Mouse (Mus musculus): ENCODE results near the gene Zfand2b.

The Zfand2b gene

GRCm38 (mm10) chr1:75168472-75169464, at the start of gene Zfand2b:
Gene Zfand2b, plus strand, starts transcription at chr1:75168646.
- peak; percentile 94 for DNase-seq (ENCODE audit: low read depth, low spot score)

DNA sequence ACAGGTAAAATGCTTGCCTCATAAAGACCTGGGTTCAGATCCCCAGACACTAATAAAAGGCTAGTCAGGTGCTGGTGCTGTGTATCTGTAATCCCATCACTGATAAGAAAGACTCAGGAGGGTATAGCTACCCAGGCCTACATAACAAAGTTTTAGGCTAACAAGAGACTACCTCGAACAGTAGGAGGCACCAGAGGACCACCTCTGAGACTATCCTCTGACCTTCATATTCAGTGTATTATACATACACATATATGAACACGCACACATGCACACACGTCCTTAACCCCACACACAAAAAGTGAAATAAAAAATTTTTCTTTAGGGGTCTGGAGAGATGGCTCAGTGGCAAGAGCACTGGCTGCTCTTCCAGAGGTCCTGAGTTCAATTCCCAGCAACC, 46.2 kb upstream of the Zfand2b start:
- DNase-seq (ENCODE audit: low read depth, low spot score), result no peak

DNA sequence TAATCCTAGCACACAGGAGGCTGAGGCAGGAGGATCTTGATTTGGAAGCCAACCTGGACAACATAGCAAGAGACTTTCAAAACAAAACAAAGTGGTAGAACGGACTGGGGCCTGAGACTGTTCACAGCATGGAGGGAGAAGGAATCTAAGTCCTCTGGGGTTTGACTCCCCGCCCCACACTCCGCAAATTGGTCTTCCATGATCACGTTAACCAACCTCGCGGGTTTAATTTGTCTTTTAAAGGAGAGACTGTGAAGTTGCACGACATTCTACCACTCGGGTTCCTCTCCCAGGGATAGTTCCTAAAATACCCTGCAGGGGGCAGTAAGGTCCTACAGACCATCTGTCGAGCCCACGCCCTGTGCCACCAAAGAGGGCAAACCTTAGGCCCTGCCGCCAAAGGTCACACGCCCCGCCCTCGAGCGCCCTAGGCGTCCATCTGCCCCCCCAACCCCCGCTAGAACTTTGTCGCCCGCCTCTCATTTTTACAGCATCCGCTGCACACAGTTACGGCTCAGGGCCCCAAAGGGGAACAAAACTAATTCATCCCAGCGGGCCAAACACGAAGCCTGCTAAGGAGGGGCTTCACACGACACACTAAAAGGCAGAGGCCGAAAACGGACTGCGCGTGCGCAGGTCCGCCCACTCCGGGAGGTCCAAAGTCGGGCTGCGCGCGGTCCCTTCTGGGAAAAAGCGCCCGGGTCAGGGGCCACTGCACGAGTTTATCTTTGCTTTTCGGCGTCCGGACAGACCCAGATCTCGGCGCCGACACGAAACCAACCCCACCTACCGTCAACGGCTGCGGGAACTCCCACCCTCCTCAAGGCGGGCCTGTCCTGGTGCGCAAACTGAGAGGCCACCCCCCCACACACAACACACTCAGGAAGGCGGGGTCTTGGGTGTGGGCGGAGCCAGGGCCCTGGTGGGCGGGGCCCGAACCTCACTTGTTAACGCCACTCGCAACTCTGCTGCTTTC, 43.8 kb upstream of the Zfand2b start, which contains the start of gene Nhej1:
TSS of gene Nhej1 (minus strand) at position 855 of the 976 bp plus-strand sequence.
- peak; percentile 97 for DNase-seq (ENCODE audit: low read depth, low spot score)

- no peak for DNase-seq (ENCODE audit: low read depth, low spot score)
Observed at GRCm38 (mm10) chr1:75125418-75125817, 43.0 kb upstream of the Zfand2b start.

GRCm38 (mm10) chr1:75128641-75129040, 39.8 kb upstream of the Zfand2b start:
- no peak for DNase-seq (ENCODE audit: low read depth, low spot score)

DNA sequence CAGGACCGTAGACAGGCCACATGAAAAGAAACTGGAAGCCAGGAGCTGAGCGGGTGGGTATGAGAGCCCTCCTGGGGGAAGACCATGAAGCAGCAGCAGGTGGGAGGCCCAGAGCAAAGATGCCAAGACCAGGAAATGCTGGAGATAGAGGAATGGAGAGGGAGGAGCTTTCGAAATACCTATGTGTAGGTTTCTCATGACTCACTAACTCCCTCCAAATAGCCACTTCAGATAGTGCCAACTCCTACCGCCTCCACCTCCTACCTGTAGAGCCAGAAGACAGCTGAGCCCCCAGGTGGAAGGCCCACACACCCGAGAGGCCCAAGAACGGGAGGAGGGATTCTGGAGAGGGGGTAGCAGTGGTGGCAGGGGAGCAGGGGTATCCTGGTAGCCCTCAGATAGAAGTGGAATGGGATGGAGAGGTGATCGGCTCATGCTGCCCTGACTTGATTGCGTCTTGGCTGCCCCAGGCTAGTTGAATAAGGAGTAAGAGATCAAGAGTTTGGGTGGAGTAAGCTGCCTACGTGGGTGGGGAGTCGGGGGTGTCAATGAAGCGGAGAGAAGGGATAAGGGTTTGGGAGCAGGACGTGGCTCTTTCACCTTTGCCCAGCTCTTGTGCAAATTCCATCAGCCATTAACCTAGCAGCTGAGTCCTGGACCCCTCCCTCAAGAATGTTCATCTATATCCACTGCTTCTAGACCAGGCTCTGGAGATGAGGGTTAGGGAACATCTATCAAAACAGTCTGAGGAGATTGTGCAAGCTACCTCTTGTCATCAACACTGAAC, 34.8 kb upstream of the Zfand2b start, which contains the start of gene Slc23a3:
TSS of gene Slc23a3 (minus strand) at position 470 of the 787 bp plus-strand sequence.
- DNase-seq (ENCODE audit: low read depth, low spot score), result no peak

GRCm38 (mm10) chr1:75136293-75136692, 32.2 kb upstream of the Zfand2b start:
- DNase-seq (ENCODE audit: low read depth, low spot score), result no peak

GRCm38 (mm10) chr1:75136730-75137129, 31.7 kb upstream of the Zfand2b start:
- no peak for DNase-seq (ENCODE audit: low read depth, low spot score)

DNA sequence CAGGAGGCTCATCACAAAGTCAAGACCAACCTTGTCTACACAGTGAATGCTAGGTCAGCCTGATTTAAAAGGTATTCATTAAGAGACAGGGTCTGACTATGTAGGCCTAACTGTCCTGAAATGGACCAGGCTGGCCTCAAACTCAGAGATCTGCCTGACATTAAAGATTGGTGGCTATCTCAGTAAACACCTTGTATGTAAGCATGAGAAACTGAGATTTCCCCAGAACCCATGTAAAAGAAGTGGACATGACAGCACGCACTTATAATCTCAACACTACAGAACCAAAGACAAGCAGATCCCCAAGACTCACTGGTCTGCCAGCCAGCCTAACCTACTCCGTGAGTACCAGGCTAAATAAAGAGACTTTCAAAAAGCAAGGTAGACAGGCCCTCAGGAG, 30.0 kb upstream of the Zfand2b start:
- no peak for DNase-seq (ENCODE audit: low read depth, low spot score)

- DNase-seq (ENCODE audit: low read depth, low spot score), result no peak
Observed at GRCm38 (mm10) chr1:75140601-75141190, 27.8 kb upstream of the Zfand2b start.

DNA sequence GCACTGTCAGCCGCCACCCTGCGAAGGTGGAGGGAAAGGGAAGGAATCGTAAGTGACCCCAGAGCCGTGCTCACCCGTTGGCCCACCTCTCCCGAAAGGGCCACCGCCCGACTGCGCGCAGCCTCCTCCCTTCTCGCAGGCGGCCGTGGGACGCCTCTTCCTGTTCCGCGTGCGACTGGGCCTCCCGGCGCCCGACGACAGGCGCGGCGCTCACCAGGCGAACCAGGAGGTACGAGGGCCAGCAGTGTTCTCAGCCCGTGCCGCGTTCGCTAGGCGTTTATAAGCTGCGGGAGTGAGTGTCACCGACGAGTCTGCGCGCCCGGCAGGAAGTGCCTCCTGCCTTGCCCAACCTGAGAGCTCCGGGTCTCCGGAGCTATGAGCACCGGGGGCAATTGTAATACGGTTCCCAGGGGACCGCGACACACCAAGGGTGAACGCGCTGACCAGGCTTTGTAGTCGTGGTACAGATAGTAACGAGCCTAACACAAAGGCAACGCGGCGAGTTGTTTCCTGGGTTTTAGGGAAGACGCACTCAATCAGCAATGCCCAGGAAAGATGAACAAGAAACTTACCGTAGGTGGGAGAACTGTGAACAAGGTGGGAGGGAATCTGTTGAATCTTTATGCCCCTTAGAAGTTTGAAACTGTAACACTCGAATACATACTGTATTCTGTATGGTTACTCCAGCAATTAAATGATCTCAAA, 26.8 kb upstream of the Zfand2b start:
- peak; percentile 29 for DNase-seq (ENCODE audit: low read depth, low spot score)

- peak; percentile 97 for DNase-seq (ENCODE audit: low read depth, low spot score)
Observed at GRCm38 (mm10) chr1:75142301-75143261, 25.9 kb upstream of the Zfand2b start, which contains the start of the genes Cnppd1 and Retreg2. Gene Cnppd1, minus strand, starts transcription at chr1:75142711. Gene Retreg2, plus strand, starts transcription at chr1:75142778.

GRCm38 (mm10) chr1:75145589-75145988, 22.9 kb upstream of the Zfand2b start:
- no peak for DNase-seq (ENCODE audit: low read depth, low spot score)

- no peak for DNase-seq (ENCODE audit: low read depth, low spot score)
Observed at GRCm38 (mm10) chr1:75147411-75148135, 20.9 kb upstream of the Zfand2b start.

DNA sequence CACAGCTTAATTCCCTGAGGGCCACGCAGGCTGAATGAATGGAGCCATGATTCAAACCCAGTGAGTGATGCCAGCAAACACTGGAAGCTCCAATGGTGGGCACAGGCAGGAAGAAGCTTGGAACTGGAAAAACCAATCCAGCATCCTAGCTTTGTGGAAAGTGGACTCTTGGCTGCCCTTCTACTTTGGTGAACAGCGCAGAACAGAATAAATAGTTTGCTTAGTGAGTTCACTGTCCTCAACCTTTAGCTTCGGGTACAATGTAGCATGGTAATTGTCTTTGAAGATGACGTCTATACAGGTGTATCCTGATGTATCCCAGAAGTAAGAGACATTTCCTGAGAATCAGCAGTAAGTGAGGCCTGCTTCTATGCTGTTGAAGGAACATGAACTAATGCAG, 19.7 kb upstream of the Zfand2b start:
- DNase-seq (ENCODE audit: low read depth, low spot score), result no peak

GRCm38 (mm10) chr1:75155837-75156236, 12.6 kb upstream of the Zfand2b start:
- no peak for DNase-seq (ENCODE audit: low read depth, low spot score)

GRCm38 (mm10) chr1:75158990-75159389, 9.5 kb upstream of the Zfand2b start:
- no peak for DNase-seq (ENCODE audit: low read depth, low spot score)
